Mouse (Mus musculus): ENCODE results near the gene L1td1. TPM values are rescaled to one million over a fixed set of nuclear protein-coding genes. Genes with fewer than 3 reads are reported as not detected.

L1td1 gene
- polyA plus RNA-seq, 1 experiment from 2014 or later, result 0.14 TPM

DNA sequence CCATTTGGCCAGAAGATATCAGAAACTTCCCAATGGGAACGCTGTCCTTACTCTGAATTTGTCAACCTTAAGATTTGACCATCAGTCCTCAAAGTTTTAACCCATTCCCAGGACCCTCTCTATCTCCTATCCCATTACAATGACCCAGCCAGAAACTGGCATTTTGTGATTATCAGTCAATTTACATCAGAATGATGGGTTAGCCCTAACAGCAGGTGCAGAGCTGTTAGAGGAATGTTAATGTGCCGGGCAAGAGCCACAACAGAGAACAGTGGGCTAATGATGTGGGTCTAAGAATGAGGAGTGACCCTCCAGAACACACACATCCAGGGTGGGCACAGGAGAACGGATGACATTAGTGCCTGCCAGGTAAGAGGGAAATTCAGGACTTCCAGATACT lies 59.7 kb downstream of the L1td1 start:
- no peaks in the 10 kb centered on the region for H3K27me3 ChIP-seq (ENCODE audit: control insufficient read depth, insufficient read depth, low read length)
- no peak overlapping the region for H3K27ac ChIP-seq (ENCODE audit: low read length)
- no peaks in the 10 kb centered on the region for H3K36me3 ChIP-seq (ENCODE audit: control insufficient read depth, insufficient read depth, low read length)
- WGBS, result 39% methylated on average over 3 of the region's 3 CpGs
- no peak for ATAC-seq (ENCODE audit: insufficient read depth, low FRiP score)
- no peak overlapping the region for H3K4me2 ChIP-seq (ENCODE audit: low read depth, low read length)
- no peaks in the 10 kb centered on the region for H3K9me3 ChIP-seq (replicated peaks; ENCODE audit: control insufficient read depth, low read length)
- no peak overlapping the region for H3K4me3 ChIP-seq (replicated peaks; ENCODE audit: low read length)
- peaks cover 14% of the 10 kb centered on the region for H3K4me1 ChIP-seq (ENCODE audit: control insufficient read depth, insufficient read depth, low read length)
- H3K9ac ChIP-seq (ENCODE audit: low read length), result no peak overlapping the region

Other genes with a start within 250 kb of the L1td1 start
- 1.3 and 1.8 TPM in 2 replicates for gene Kank4, start 90.8 kb downstream of the L1td1 start, polyA plus RNA-seq (2015; fragmentation: Nextera tagmentation; extraction: Ambion mirVana)
- gene I0C0044D17Rik, start 97.1 kb downstream of the L1td1 start, polyA plus RNA-seq (2015; fragmentation: Nextera tagmentation; extraction: Ambion mirVana), result not detected in 2 replicates
- 44.5 and 48.7 TPM in 2 replicates for gene Usp1, start 197.1 kb downstream of the L1td1 start, polyA plus RNA-seq (2015; fragmentation: Nextera tagmentation; extraction: Ambion mirVana)

All from stomach, embryonic 16.5 days (tissue).